Mouse (Mus musculus): ENCODE results near the gene Zfp583.
"Not testable (repeated sequence)": the region's sequence is repeated elsewhere in the genome, so short reads cannot be mapped to it uniquely, and the experiment has no call there.

Gene Zfp583

DNA sequence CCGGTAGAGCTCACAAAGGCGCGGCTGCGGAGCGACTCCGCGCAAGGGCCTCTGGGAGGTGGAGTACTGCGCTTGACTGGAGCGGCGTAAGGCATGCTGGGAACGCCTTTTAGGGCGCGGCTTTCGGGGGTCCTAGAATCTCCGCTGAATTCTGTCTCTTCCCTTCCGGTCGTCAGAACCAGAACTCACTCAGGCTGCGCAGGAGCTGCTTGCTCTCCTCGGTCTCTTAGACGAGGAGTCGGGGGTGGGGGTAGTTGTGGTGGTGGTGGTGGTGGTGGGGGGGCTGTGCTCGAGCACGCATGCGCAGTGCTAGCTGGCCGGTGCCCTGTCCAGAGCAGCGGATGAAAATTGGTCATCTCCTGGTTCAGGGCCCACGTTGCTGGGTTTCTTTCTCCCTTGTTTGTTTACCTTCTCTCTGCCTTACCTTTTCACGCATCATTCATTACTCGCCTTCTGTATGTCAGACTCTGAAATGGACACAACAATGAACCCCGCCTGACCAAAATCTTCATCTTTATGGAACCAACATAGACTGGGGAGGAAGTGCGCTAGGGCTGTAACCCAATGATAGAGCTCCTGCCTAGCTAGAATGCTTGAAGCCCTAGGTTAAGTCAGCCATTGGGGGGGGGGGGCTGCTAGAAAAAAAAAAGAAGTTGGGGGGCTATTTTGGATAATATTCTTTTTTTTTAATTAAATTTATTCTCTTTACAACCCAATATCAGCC lies at the start of gene Zfp583:
Zfp583 (minus strand) TSS at position 53 of the 724 bp plus-strand sequence.
- DNase-seq (ENCODE audit: low spot score): peak; percentile 88

DNA sequence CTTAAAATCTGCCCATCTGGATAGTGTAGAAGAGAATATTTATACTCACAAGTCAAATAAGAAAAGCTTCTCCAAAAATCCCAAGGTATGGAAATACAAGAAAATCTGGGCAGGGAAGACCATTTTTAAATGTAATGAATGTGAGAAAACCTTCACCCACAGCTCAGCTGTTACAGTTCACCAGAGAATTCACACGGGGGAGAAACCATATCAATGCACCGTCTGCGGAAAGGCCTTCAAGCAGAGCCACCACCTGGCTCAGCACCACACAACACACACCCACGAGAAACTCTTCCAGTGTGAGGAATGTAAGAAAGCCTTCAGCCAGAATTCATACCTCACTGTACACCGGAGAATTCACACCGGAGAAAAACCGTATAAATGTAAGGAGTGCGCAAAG lies 47.4 kb upstream of the Zfp583 start:
- peak; percentile 52 for DNase-seq (ENCODE audit: low spot score)

- DNase-seq (ENCODE audit: low spot score): no peak
Measured at GRCm38 (mm10) chr7:6372993-6373392, 41.9 kb upstream of the Zfp583 start.

DNA sequence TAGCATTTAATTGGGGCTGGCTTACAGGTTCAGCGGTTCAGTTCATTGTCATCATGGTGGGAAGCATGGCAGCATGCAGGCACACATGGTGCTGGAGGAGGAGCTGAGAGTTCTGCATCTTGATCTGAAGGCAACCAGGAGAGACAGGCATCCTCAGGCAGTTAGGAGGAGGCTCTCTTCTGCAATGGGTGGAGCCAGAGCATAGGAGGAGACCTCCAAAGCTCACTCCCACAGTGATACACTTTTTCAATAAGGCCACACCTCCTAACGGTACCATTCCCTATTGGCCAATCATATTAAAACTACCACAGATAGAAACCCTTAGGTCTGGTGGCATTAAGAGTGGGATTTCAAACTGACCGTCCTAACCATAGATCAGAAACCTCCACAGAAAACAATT lies 38.4 kb upstream of the Zfp583 start:
- no peak for DNase-seq (ENCODE audit: low spot score)

DNA sequence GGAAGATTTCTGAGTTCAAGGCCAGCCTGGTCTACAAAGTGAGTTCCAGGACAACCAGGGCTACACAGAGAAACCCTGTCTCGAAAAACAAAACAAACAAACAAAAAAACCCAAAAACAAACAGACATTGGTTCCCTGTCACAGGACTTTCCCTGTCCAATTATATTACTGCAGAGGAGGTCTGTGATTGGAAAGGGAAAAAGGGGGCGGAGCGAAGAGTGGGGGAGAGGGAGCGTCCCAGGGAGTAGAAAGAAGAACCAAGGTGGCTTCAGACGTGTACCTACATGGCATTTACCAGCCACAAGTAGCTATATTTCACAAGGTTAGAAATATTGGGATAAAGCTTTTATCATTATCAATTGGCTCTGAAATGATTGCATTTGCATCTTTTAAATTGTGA lies 37.1 kb upstream of the Zfp583 start:
- not testable (repeated sequence) for DNase-seq (ENCODE audit: low spot score)

GRCm38 (mm10) chr7:6367185-6367584 lies 36.1 kb upstream of the Zfp583 start:
- DNase-seq (ENCODE audit: low spot score): no peak

DNA sequence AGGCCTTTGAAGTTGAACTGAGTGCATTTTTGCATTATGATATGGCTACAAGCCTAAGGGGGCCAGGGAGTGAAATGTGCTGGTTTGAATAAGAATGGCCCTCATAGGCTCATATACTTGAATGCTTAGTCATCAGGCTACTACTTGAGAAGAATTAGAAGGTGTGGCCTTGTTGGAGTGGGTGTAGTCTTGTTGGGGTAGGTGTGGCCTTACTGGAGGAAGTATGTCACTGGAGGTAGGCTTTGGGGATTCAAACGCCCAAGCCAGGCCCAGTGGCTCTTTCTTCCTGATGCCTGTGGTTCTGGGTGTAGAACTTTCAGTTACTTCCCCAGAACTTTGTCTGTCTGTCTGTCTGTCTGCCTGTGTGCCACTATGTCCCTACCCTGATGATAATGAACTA lies 33.7 kb upstream of the Zfp583 start:
- DNase-seq (ENCODE audit: low spot score): no peak

- DNase-seq (ENCODE audit: low spot score): peak; percentile 87
Measured at GRCm38 (mm10) chr7:6363047-6363488, 32.0 kb upstream of the Zfp583 start, which contains the start of gene Zfp78. Gene Zfp78 (plus strand): TSS chr7:6363280.

DNA sequence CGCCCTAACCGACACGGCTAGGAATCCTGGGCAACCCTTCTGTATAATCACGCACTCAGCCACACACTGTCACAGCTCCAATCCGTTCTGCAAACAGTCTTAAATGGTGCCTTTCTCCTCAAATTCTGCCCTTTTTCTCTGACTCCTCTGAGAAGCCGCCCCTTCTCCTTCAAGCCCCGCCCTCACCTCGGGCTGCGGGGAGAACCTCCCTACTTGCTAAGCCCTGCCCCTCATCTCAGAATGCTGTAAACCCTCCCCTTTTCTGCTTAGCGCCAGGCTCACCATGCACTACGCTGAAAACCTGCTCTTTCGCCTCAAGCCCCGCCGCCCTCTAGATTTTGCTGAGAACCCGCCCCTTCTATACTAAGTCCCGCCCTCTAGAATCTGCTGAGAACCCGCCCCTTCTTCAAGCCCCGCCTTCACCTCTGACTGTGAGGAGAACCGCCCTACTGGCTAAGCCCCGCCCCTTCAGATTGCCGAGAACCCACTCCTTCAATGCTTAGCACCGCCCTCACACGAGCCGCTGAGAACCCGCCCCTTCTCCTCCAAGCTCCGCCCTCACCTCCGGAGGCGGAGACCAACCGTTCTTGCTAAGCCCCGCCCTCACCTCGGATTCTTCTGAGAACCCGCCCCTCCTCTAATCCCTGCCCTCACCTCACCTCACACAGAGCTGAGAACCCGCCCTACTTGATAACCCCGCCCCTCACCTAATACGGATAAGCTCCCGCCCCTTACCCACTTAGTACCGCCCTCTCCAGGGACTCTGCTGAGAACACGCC lies 31.4 kb upstream of the Zfp583 start:
- DNase-seq (ENCODE audit: low spot score): peak; percentile 99

DNA sequence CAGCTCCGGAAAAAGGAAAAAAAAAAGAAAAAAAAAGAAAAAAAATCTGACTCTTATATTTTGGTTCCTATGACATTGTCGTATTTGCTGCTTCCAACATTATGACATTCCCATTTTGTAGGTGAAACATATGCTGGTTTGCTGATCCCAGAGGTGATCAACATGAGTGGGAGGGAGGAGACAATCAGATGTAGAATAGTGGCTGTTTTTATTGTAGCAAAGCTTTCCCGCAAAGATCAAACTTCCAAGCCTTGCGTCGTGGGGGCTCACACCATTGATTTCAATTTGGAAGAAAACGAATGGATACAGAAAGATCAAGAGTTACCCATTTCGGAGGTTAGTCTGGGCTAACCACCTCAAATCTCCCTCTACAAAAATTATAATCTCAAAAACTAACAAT lies 30.7 kb upstream of the Zfp583 start:
- DNase-seq (ENCODE audit: low spot score): no peak

- DNase-seq (ENCODE audit: low spot score): no peak
Measured at GRCm38 (mm10) chr7:6360477-6361060, 29.5 kb upstream of the Zfp583 start.

GRCm38 (mm10) chr7:6358937-6359590 lies 28.0 kb upstream of the Zfp583 start:
- no peak for DNase-seq (ENCODE audit: low spot score)

- no peak for DNase-seq (ENCODE audit: low spot score)
Measured at GRCm38 (mm10) chr7:6358121-6358520, 27.0 kb upstream of the Zfp583 start.

DNA sequence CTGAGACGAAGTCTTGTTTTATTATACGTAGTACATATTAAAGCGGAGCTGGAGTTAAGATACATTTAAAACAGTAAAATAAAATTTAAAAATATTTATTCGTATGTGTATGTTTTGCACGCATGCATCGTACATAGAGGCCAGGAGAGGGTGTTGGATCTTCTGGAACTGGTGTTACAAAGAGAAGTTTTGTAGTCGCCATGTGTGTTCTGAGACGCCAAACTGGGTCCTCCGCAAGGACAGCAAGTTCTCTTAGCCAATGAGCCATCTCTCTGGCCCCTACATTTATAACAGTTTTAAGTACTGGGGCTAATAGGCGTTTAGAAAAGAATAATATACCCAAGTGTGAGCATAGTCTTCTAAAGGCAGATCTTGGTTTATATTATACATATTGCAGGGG lies 13.0 kb upstream of the Zfp583 start:
- no peak for DNase-seq (ENCODE audit: low spot score)

DNA sequence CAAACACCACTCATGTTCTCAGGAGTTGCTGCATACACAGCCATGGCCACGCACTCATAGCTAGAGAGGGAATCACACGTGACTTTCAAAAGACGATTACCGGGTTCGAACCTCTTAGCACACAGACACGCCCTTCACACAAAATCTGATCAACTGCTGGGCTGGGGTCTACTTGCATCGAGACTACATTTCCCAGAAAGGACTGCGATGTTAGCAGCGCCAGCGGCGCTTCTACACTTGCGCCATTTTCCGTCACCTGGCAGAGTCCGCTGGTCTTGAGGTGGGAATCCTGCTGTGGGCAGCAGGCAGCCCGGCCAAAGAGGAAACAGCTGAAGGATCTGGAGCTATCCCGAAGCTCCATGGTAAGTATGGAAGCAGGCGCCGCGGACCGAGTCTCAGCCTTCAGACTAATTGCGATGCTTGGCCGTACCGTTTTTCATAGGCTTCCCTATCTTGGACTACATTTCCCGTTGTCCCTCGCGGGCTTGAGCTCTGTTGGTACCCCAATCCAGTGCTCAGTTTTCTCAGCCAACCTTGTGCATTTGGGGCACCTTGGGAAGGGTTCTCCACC lies 12.5 kb upstream of the Zfp583 start, which contains the start of gene Gm3854:
Gm3854 (plus strand) TSS at position 259 of the 571 bp plus-strand sequence.
- DNase-seq (ENCODE audit: low spot score): peak; percentile 80

DNA sequence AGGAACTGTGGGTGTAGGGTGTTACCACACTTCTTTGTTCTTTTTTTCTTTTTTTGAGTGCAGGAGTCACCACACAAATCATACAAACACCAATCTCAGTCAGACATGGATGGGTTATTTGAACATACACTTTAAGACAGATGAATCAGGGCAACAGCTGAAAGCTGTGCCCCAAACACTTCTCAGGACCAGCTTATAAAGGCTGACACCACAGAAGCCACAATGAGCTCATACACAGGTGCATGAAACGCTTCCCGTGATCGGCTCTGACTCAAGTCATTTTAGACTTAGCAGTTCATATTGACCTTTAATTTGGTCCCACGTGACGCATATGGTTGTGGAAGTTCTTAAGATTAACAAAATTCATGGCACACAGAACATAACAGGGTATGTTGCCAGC lies 8.8 kb upstream of the Zfp583 start:
- DNase-seq (ENCODE audit: low spot score): no peak

DNA sequence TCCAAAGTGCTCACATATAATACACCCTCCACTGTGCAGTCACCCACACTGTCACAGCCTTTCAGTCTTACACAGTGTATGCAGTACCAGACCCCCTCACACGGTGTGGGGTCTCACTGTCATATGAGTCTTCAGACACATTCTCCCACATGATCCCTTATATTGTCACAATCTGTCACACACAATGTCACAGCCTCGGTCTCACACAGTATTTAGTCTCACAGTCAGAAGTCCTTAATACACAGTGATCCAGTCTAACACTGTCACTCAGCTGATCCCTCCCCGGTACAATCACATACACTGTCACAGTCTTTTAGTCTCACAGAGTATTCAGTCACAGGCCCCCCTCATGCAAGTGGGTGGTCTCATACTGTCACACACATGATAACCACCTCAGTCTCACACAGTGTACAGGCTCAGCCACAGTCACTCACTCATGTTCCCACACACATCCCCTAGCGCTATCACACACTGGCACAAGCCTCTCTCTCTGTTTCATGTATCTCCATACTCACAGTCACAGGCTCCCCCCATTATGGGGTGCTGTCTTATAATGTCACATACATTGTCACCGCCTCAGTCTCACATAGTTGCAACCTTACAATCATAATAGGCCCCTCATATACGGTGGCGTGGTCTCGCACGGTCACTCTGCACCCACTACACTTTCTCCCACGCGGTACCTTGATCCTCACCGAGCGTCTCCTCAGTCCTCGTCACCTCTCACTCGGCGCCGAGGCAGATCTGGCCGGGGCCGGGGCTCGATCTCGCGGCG lies 440 bp downstream of the Zfp583 start:
- DNase-seq (ENCODE audit: low spot score): peak; percentile 40

DNA sequence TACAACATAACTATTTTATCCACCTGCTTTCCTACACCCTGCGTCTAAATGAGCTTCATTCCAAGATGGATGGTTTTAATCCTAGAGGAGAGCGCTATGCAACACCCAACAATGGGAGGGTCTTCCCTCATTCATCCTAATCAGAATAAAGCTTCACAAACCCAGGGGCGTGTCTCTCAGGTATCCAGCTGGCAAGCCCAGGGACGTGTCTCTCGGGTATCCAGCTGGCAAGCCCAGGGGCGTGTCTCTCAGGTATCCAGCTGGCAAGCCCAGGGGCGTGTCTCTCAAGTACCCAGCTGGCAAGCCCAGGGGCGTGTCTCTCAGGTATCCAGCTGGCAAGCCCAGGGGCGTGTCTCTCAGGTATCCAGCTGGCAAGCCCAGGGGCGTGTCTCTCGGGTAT lies 30.3 kb downstream of the Zfp583 start:
- DNase-seq (ENCODE audit: low spot score): not testable (repeated sequence)

GRCm38 (mm10) chr7:6291121-6291520 lies 40.0 kb downstream of the Zfp583 start:
- not testable (repeated sequence) for DNase-seq (ENCODE audit: low spot score)

- peak; percentile 57 for DNase-seq (ENCODE audit: low spot score)
Measured at GRCm38 (mm10) chr7:6286921-6287531, 44.1 kb downstream of the Zfp583 start.
